Mouse (Mus musculus) spleen, adult 2 months (tissue): ENCODE measurements around the gene Pxmp4.

Experiments
- CTCF ChIP-seq: fragments of 200-500 bp; IDR thresholded peaks from 2 replicates; pipeline ENCODE4 v1.5.1; 2011; ENCODE audit warnings: mild to moderate bottlenecking, inconsistent platforms; ENCODE audit not compliant: insufficient read depth, insufficient read length, insufficient replicate concordance; ENCODE audit errors: extremely low read depth
- POLR2A ChIP-seq: fragments of 200-500 bp; IDR thresholded peaks from 2 replicates; pipeline ENCODE4 v1.6.1; 2011; ENCODE audit warnings: low read depth, low read length, inconsistent platforms

DNA sequence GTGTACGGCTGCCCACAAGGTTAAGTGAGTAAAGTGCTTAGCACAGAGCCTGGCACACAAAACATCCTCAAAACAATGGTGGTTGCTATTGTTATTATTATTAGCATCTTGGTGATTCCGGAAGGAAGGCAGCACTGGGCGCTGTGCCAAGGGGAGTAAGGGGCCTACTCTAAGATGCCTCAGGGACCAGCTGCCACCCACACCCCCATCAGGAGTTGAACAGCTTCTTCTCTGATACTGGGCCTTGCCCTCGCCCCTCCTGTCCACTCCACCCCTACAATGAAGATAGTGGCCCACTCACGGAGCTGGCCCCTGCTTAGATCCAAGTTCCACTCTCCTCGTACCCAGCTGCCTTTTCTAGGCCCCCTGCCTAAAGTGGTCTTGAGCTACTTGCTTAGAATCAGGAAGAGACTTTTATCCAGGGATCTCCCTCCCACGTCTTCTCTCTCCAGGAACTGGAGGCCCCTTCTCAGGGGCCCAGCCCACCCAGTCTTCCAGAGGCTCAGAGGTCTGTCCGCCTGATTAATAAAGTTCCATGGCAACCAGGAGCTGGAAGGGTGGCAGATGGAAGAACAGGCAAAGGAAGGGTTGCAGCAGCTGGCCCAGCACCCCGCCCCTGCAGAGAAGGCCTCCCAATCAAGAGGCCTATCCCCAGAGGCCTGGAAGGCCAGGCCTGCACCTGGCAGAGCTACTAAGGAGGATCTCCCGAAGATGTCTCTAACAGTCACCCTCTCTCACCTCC, 35.0 kb downstream of the Pxmp4 start:
- TF ChIP-seq CTCF = no peak
- no peak for TF ChIP-seq POLR2A
